Mouse (Mus musculus): ENCODE results near the gene Use1.

DNA sequence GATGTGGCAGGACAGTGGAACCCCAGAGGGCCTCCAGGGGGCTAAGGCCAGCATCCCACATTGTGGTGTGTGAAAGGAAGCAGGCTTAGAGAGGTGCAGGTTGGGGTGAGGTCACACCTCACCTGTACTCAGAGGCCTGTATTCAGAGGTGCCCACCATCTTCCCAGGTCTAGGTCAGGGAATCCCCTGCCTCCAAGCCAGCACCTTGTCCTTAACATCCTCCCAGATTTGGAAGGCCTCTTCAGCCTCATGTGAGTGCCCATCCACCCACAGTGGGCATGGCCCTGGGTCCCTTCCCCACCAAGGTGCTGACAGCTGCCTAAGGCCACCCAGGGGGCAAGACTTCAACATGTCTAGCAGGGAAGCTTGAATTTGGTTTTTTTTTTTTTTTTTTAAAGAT, 34.8 kb downstream of the Use1 start:
- TF ChIP-seq CTCF (IDR thresholded peaks at IDR 0.05; ENCODE audit: borderline replicate concordance, control insufficient read depth, extremely low read depth, insufficient read depth, low read length, poor library complexity), result no peak
- TF ChIP-seq POLR2A (IDR thresholded peaks at IDR 0.05; ENCODE audit: control insufficient read depth, extremely low read depth, insufficient read depth, low read length, poor library complexity), result no peak

Measured in thymus, adult 2 months (tissue).